Mouse (Mus musculus): Measurements from ENCODE around the gene Nxnl2. TPM values are rescaled to one million over a fixed set of nuclear protein-coding genes. Genes with fewer than 3 reads are reported as not detected.
"Not testable (repeated sequence)": the region's sequence is repeated elsewhere in the genome, so short reads cannot be mapped to it uniquely, and the experiment has no call there.

Gene Nxnl2
- total RNA-seq, 2 experiments from 2014 or later = 0.62 to 1.1 TPM

DNA sequence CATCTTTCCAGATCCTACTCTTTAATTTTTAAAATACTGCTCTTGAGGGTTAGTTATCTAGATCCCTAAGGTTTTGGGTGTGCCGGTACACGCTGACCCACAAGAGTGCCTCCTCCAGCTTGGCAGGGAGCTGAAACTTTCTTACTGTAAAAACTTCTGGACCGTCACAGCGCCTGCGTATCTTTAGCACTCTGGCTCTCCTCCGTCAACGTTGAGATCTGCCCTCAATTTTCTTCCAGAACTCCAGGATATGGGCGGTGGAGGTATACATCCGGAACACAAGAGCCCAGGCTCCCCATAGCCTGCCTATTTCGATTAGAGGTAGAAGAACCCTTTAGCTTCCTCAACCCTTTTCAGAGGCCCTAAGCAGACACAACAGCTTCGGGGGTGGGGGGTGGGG lies 607 bp upstream of the Nxnl2 start:
- peak; percentile 7 for DNase-seq (ENCODE audit: low spot score)
- intact Hi-C loops (cut with DNase I) = loop anchor here (5.0 kb wide), 3 partner anchors 48 to 218 kb away; partner anchors contain the start of gene Spin1

DNA sequence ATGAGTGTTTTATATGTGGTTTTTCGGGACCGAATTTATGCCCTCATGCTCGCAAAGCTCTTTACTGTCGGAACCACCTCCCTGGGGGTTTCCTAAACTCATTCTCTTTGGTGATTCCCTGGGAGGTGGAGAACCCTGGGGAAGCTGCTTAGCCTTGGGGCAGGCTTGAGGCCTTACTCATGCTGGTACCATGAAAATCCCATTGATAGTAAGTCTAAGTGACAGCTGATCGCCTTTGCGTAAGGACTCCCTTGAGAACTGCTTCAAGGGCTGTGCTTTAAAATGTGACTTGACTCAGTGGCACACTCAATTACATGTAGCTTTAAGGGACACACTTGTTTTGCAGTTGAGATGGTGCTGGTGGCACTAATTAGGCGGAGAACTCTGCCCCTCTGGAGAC lies 1.8 kb downstream of the Nxnl2 start:
- no peak for DNase-seq (ENCODE audit: low spot score)
- intact Hi-C loops (cut with DNase I) = loop anchor here (5.0 kb wide), 3 partner anchors 50 to 220 kb away; partner anchors contain the start of gene Spin1

DNA sequence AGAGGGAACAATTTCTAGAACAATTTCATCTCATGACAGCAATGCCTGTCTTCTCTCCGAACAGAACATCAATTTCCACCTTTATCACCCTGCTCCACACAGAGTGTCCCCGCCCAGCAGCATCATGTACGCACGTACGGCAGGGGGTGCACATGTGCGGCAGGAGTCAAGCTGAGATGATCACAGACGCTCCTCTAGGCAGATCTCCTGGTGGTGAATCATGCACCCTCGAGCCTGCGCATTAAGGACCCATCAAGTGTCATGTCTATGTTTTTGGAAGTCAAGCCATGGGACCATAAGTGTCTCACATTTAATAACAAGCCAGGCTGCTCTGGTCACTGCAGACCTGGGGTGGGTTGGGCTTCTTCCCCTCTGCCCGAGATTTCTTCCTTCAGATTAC lies 8.1 kb downstream of the Nxnl2 start:
- intact Hi-C loops (cut with DNase I) = no loop called here

DNA sequence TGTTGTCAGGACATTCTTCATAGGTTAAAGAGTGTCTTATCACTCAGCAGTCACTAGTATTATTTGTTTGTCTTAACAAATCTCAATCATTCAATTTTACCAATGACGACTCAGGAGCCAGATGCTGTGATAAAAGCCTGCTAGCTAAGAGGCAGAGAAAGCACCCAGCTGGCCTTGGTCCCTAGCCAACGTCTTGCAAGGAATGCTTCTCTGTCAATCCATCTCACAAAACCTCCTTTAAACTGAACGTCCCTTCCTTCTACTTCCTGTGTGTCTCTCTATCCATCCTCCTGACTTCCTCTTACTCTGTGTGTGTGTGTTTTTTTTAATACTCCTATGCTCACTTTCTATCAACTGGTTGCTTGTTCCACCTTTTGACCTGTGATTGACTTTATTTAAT lies 8.5 kb downstream of the Nxnl2 start:
- no peak for DNase-seq (ENCODE audit: low spot score)
- intact Hi-C loops (cut with DNase I) = no loop called here

More for the DNA sequence above, 8.1 kb downstream of the Nxnl2 start:
- no peak for DNase-seq (ENCODE audit: low spot score)

DNA sequence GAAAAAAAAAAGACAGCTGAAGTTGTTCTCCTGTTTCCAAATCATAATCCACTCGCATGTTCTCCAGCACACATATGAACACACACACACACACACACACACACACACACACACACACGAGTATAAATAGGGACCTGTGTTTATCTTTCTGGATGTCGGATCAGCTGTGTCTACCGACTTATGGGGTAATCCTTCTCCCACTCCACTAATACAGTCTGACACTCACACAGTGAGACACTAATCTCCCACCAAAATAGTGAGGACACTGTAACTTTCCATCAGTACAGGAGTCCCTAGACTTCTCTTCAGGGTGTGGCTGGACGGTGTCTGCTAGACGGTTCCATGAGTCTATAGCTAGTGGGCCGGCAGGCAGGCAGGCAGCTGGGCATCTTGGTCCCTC lies 11.4 kb downstream of the Nxnl2 start:
- DNase-seq (ENCODE audit: low spot score) = no peak
- intact Hi-C loops (cut with DNase I) = no loop called here

DNA sequence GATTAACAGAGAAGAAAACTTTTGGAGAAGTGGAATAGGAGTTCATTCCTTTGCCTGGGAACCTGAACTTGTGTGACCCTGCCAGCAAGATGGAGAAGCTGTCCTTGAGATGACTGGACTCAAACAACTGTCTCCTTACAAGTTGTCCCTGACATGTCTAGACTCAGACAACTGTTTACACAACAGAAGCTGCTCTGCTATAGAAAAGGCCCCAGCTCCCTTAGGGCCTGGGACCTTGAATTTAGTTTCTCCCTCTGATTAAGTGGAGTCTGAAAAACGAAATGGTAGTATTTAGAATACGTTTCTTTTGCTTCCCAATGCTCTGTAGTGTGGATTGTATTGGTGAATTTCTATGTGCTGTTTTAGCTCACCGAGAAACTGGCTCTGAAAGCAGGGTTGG lies 14.1 kb downstream of the Nxnl2 start:
- intact Hi-C loops (cut with DNase I) = no loop called here
- no peak for DNase-seq (ENCODE audit: low spot score)

DNA sequence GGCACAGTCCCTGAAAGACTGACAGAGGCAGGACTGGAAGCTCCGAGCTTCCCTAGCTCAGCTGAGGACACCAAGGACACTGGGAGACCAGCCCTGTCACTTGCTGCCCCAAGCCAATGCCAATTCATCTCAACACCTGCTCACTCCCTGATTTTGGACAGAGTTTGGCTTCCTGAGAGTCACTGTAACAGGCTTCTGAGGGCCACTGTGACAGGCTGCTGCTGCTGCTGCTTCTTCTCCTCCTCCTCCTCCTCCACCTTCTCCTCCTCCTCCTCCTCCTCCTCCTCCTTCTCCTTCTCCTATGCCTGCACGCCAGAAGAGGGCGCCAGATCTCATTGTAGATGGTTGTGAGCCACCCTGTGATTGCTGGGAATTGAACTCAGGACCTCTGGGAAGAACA lies 19.5 kb downstream of the Nxnl2 start:
- no peak for DNase-seq (ENCODE audit: low spot score)
- intact Hi-C loops (cut with DNase I) = loop anchor here (2.0 to 5.0 kb wide), 2 partner anchors 228 to 427 kb away; no protein-coding TSS in a partner anchor

DNA sequence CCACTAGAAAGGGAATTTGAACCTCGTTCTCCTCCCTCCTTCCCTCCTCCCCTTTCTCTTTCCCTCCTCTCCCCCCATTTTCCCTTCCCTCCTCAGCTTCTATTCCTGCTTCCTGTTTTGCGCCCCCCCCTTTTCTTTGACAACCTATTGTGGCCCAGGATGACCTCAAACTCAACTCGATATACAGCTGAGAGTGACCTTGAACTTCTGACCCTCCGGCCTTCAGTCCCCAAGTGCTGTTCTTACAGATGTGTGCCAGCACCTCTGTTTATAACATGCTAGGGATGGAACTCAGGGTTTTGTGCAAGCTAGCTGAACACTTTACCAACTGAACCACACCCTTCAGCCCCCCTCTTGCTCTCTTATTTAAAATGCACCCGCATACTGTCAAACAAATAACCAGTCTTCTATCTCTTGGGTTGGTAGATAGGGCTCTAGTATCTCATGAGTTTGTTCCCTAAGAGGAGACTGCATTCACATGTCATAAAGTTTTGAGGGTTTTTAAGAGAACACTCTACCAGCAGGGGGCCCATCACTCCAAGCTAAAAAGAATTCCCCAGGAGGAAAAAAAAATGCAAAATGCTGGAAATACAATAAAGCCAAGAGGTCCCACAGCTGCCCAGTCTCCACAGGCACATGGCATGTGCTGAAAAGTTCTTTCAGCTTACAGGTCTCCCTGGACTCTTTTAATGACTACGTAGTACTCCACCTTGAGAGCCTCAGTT lies 20.8 kb downstream of the Nxnl2 start:
- no peak for DNase-seq (ENCODE audit: low spot score)

DNA sequence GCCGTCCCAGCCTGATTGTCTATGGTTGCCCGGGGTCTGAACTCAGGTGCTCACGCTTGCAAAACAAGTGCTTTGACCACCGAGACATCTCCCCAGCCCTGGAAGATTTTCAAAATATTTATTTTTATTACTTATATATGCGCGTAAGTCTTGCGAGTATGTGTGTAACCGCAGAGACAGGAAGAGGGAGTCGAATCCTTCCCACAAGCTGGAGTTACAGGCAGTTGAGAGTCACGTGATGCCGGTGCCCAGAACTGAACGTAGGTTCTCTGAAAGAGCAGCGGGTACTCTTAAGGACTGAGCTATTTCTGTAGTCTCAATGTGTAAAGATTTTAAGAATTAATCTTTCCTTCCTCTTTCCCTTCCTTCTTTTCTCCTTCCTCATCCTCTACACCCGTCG lies 23.1 kb downstream of the Nxnl2 start:
- intact Hi-C loops (cut with DNase I) = loop anchor here (5.0 kb wide), 1 partner anchor 423 kb away; no protein-coding TSS in a partner anchor
- DNase-seq (ENCODE audit: low spot score) = no peak

More for the DNA sequence above, 20.8 kb downstream of the Nxnl2 start:
- intact Hi-C loops (cut with DNase I) = loop anchor here (2.0 to 5.0 kb wide), 2 partner anchors 227 to 426 kb away; no protein-coding TSS in a partner anchor

DNA sequence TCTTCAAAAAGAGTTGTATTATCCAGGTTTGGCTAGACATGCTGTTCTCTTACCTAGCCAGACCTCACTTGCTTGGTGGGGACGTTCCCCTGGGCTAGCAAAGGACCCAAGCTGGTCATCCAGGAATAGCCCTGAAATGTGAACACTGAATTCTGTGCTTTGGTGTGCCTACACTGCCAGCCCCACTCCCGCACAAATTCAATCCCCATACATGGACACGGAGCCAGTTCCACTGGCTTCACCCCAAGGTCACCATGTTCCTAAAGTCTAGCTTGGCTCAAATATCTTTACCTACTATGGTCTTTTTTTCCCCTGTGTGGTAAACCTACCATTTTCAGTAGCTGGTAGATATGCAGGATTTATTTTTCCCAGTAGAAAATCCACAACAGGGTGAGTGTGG lies 26.9 kb downstream of the Nxnl2 start:
- DNase-seq (ENCODE audit: low spot score) = no peak
- intact Hi-C loops (cut with DNase I) = no loop called here

DNA sequence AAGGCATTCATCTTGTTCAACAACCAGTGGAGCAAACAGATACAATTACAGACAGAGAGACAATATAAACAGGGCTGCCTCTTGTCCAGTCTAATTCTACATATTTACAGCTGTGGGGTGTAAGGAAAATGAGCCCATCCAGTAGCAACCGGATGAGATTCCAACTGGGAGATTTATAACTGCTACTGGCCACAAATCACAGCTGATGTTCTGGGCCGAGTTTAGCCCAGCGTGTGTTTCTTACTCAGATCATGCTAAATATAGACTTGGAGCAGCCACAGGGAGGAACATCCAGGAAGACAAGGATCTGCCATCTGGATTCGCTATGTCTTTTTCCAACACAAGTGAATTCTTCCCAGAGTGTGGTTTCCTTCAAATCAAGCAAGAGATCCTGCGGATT lies 27.4 kb downstream of the Nxnl2 start:
- DNase-seq (ENCODE audit: low spot score) = peak; percentile 8
- intact Hi-C loops (cut with DNase I) = no loop called here

DNA sequence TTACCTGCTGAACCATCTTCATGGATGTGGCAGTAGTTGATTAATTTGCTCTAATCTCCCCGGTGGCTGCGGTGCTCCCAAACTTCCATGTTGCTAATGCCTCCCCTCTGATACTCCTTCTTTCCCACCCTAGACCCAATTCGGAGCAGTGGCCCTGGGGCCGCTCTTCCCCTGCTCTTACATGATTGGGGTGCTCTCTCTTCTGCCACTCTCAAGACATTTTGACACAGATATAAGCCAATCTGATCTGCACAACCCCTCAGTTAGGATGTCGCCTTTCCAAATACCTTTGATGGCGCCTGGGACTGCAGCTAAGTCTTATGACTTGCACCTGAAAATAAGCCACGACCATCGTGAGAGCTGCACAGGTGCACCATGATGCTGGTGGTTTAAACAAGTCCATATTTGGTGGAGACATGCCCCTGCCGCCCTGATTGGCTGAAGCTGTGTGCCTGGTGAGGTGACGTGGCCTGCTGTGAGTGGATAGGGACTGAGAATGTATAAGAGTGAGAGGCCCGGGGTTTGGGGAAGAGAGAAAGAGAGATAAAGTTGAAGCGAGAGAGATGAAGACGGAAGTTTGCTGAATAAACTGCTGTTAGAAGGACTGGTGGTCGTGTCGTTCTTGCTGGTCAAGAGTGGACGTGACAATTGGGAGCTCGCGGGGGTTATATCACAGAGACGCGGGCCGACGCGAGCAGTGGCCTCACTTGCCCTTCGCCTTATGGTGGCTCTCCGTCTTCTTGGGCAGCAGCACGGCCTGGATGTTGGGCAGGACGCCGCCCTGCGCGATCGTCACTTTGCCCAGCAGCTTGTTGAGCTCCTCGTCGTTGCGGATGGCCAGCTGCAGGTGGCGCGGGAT lies 31.4 kb downstream of the Nxnl2 start:
- intact Hi-C loops (cut with DNase I); DNase-seq (ENCODE audit: low spot score): not testable (repeated sequence)

DNA sequence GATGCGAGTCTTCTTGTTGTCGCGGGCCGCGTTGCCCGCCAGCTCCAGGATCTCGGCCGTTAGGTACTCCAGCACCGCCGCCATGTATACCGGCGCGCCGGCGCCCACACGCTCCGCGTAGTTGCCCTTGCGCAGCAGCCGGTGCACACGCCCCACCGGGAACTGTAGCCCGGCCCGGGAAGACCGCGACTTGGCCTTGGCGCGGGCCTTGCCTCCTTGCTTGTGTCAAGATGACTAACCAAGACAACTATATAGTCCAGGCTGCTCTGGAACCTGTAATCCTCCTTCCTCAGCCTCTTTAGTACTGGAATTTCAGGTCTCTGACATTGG lies 32.0 kb downstream of the Nxnl2 start:
- peak; percentile 17 for DNase-seq (ENCODE audit: low spot score)
- intact Hi-C loops (cut with DNase I) = not testable (repeated sequence)

DNA sequence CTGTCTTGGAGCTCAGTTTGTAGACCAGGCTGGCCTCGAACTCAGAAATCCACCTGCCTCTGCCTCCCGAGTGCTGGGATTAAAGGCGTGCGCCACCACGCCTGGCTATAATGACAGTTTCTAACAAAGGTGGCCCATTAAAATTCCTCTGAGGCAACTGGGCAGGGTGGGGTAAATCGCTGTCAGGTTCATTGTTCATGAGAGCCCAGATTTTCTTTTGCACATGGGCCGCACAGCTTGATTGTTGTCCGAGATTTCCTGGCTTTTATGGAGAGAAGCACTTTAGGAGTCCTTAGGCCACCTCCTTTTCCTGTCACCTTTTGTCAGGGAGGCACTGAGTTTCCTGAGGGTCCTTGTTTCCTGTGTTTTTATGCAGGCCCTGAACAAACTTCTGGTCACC lies 32.6 kb downstream of the Nxnl2 start:
- no peak for DNase-seq (ENCODE audit: low spot score)
- intact Hi-C loops (cut with DNase I) = no loop called here

DNA sequence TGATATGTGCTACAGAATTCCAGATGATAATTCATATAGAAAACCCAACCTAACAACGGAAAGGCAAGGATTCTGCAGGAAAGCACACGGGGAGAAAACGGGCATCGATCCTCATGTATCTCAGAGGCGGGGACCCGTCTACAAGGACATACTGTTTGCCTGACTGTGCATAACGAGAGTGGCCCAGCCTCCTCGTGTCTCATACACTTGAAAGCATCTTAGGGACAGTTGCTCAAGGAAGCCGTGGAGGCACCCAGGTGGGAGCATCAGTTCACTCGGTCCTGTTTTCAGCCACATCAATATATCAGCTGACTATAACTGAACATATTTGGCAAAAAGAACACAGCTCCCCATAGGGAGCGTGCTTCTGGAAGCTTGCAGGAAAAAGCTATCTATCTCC lies 33.3 kb downstream of the Nxnl2 start:
- intact Hi-C loops (cut with DNase I); DNase-seq (ENCODE audit: low spot score): not testable (repeated sequence)

DNA sequence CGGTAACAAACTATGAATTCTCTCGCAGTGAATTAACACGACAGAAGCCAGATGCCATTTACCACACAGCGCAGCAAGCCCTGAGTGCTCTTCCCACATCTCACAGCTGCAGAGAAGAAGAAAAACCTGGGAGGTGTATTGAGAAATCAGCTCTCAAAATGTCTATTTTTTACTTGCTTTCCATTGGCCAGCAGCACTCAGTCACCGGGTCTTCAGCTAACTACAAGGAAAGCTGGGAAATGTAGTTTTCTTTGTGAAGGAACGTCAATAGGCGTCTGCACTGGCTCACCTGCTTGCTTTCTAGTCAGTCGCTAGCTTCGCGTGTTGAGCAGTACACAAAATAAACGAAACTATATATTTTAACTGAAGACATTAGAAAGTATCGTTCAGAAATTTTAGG lies 37.1 kb downstream of the Nxnl2 start:
- DNase-seq (ENCODE audit: low spot score) = no peak
- intact Hi-C loops (cut with DNase I) = loop anchor here (2.0 kb wide), 1 partner anchor 211 kb away; no protein-coding TSS in a partner anchor

DNA sequence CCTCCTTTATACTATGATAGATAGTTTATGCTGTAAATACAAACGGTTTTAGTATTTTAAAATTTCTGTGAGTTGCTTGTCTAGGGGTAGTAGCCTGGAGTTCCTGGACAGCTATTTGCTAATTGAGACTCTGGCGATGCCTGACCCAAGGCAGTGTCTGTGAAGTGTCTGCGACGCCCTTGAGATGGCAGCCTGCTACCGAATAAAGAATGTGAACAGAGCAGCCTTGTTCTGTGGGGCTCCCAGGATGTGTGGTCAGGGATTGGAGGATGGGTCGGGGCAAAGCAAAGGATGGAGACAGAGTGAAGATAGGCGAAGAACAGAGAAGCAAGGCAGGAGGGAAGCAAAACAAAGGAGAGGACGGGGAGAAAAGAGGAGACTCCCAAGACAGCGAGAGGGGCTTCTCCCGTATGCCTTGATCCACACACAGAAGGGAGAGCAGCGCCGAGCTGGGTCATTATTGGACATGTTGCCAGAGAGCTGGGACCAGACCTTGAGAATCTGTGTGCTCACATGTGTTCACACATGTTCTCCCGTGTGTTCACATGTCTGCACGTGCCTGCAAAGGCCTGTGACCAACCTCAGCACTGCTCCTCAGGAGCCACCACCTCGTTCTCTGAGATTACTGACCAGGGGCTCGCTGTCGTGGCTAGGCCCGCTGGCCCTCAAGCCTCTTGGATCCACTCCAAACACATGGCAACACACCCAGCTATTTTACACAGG lies 37.7 kb downstream of the Nxnl2 start:
- no peak for DNase-seq (ENCODE audit: low spot score)
- intact Hi-C loops (cut with DNase I) = loop anchor here (2.0 kb wide), 1 partner anchor 210 kb away; no protein-coding TSS in a partner anchor

DNA sequence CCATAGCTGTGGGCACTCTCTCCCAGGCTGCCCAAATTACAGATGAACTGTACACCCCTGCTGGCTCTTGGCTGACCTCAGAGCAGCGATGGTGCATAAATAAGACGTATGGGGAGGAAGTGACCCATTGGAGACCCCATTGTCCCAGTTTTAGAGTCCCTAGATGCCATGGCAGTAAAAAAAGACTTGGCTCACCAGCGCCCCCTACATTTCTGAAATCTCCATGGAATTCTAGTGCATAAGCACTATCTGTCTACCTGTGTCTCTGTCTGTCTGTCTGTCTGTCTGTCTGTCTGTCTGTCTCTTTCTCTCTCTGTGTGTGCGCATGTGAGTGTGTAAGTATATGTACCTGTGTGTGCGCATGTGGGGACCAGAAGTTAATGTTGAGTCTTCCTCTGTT lies 39.8 kb downstream of the Nxnl2 start:
- intact Hi-C loops (cut with DNase I) = no loop called here
- no peak for DNase-seq (ENCODE audit: low spot score)

DNA sequence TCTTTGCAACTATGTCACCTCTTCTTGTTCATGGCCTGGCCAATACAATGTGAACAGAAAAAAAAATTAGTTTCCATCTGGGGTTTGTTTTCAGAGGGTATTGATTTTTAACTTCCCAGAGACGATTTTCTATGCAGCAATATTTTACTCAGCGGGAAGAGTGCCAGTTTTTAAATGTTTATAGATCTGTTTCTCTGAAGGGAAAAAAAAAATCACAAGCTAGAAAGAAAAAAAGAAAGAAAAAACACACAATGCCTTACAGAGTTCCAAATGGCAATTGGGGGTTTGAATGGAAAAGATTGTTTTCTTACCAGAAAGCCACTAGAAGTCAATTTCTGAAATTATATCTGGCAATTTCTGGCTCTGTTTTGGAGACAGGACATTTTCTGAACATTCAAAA lies 43.9 kb downstream of the Nxnl2 start:
- DNase-seq (ENCODE audit: low spot score) = no peak
- intact Hi-C loops (cut with DNase I) = no loop called here

DNA sequence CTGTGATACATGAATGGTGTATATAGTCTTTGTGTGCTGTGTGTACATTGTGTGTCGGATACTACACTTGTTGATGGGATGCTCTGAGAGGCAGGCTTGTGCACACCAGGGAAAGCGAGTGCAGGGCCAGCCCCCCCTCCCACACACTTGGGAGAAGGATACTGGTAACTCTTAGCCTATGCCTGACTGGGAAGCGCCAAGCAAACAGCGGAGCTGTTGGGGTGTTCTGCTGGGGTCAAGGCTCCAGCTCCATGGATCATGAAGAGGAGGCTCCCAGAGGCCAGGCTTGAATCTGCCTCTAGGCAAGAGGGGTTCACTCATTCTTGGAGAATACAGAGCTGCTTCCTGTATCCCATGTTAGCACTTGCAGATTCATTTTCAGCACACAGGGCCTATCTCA lies 50.1 kb downstream of the Nxnl2 start:
- intact Hi-C loops (cut with DNase I) = no loop called here
- no peak for DNase-seq (ENCODE audit: low spot score)

Data from heart, postnatal 25 days (tissue).